Mouse (Mus musculus) ES-E14 (cell line): Measurements from ENCODE around the gene Olfr1136.

Experiments used
- CHD2 ChIP-seq: IDR thresholded peaks from 2 replicates; pipeline ENCODE4 v1.6.1; 2014; ENCODE audit warnings: mild to moderate bottlenecking, low read depth, low read length, inconsistent platforms
- HCFC1 ChIP-seq: IDR thresholded peaks from 2 replicates; pipeline ENCODE4 v1.6.1; 2012; ENCODE audit warnings: low read length, inconsistent platforms, borderline replicate concordance; ENCODE audit not compliant: insufficient read depth
- MAFK ChIP-seq: IDR thresholded peaks from 2 replicates; pipeline ENCODE4 v1.6.1; 2014; ENCODE audit warnings: mild to moderate bottlenecking, low read depth, low read length, inconsistent platforms; ENCODE audit not compliant: insufficient read depth
- ZC3H11A ChIP-seq: IDR thresholded peaks from 2 replicates; pipeline ENCODE4 v1.6.1; 2012; ENCODE audit warnings: low read depth, mild to moderate bottlenecking, inconsistent platforms, low read length, borderline replicate concordance
- ZNF384 ChIP-seq: IDR thresholded peaks from 2 replicates; pipeline ENCODE4 v1.6.1; 2012; ENCODE audit warnings: low read depth, low read length, inconsistent platforms

- TF ChIP-seq CHD2 (no peak), ZNF384 (no peak), HCFC1 (no peak), MAFK (no peak), ZC3H11A (no peak)
These were observed 46.5 kb downstream of the Olfr1136 start, which contains the start of gene Olfr1133 for GRCm38 (mm10) chr2:87647274-87647673.
